Mouse (Mus musculus) G1E-ER4 (cell line): ENCODE results near the gene Gpatch3. TPM values are rescaled to one million over a fixed set of nuclear protein-coding genes. Genes with fewer than 3 reads are reported as not detected.

Experiments
- GATA1 ChIP-seq: IDR thresholded peaks from one replicate; pipeline ENCODE4 v1.8.0; 2012; ENCODE audit warnings: low read length, inconsistent platforms
- polyA plus RNA-seq: library from polyadenylated mRNA; stranded (reverse); fragments of >175 nt; gene quantifications from 2 replicates; pipeline ENCODE4 v1.2.3, GENCODE M21; 2012

The Gpatch3 gene
- polyA plus RNA-seq, 1 experiment, result 12.4 TPM

DNA sequence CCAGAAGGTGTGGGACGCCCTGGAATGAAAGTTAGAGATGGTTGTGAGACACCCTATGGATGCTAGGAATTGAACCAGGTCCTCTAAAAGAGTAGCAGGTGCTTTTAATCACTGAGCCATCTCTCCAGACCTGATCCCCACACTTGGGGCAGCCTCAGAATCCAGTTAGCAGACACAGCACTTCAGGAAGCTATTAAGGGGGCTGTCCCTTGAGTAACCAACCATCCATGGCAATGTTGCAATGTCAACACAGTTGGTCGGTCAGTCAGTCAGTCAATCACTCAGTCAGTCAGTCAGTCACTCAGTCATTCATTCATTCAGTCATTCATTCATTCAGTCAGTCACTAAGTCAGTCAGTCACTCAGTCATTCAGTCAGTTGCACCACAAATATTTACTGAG is 54.0 kb downstream of the Gpatch3 start:
- no peak for TF ChIP-seq GATA1

DNA sequence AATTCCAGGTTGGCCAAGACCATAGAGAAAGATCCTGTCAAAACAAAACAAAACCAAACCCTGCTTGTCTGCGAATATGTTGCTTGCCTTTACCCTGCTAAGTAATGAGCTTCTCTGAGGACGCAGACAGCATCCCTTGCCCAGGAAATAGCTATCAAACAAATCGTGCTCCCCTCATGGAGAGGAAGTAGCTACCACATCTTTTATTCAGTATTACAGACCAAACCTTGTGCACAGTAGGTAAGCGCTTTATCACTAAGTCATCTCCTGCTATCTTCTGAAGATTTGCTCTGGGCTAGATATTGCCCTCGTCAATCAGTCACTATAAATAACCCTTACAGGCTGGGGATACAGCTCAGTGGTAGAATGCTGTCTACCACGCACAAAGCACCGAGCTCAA is 54.6 kb downstream of the Gpatch3 start:
- TF ChIP-seq GATA1, result no peak

DNA sequence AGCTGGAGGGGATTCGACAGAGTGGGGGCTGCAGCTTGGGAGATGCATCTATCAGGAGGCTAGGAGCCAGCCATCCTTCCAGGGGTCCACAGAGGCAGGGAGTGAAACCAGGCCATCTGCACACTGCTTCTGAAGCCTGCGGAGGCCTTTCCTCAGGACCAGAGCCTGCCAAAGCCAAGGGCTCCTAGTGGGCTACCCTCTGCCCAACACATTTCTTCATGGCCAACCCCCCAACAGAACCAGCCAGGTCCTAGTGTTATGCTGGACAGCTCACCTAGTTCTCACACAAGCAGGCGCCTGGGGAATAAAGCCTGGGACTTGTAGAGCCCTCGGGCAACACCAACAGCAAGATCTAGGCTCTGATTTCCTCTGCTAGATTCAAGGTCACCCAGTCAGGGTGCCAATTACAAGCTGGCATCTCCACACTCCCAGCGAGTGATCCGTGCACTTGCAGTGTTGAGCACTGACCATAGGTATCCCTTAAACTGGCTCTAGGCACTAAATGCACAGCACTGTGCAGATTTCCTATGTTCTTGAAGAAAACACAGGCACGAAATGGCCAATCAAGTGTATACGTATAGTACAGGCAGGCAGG is 55.9 kb downstream of the Gpatch3 start:
- TF ChIP-seq GATA1, result no peak

DNA sequence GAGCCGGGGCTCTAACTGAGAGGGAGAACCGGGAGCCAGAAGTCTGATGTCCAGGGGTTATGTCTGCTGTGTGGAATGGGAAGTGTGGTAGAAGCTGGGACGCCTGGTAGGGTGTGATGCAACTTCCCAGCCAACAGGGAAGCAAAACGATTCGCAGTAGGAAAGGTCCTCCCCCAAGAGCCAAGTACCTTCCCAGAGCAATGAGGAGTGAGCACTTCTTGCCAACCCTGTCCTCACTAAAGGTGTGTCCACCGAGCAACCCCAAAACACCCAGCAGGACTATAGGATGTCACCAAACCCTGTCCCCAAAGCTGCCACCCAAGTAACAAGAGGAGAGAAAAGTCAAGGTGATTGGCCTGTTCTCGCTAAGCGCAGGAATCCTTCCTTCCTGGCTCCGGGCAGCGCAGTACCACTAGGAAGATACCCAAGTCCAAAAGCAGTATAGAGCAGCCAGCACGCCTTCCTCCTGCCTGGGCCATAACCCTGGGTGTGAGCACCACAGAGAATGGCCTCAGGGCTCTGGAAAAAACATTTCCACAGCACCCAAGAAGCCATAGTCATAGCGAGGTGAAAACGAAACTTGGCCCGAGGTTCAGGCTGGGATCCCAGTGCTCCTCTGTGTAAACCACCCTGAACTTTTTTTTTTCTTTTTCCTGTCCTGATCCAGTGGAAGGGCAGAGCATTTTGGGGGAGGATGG is 56.7 kb downstream of the Gpatch3 start:
- TF ChIP-seq GATA1, result no peak

DNA sequence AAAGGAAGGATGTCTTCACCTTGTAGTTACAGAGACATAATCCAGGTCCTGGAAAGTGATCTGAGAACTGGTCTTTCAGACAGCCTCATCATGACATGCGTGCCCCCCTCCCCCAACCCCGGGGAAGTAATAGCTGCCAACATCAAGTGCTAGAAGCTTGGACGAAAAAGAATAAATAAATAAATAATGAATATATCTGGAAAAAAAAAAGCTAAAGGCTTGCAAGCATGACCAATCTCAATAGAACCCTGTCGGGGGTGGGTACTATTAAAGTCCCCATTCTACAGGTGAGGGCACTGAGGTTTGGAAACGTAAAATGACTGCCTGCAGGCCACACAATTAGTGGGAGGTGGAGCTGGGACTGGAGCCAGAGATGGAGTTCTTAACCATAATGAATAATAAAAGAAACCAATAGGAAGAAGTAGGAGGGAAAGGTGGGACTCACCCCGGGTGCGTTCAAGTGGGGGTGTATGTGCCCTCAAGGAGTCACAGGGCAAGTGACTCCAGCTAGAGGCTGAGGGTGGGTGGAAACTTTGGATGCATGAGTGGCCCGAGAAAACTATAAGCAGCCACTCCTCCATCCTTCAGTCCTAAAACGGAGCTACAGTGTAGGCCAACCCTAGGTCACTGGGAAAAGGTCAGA is 57.3 kb downstream of the Gpatch3 start:
- no peak for TF ChIP-seq GATA1

DNA sequence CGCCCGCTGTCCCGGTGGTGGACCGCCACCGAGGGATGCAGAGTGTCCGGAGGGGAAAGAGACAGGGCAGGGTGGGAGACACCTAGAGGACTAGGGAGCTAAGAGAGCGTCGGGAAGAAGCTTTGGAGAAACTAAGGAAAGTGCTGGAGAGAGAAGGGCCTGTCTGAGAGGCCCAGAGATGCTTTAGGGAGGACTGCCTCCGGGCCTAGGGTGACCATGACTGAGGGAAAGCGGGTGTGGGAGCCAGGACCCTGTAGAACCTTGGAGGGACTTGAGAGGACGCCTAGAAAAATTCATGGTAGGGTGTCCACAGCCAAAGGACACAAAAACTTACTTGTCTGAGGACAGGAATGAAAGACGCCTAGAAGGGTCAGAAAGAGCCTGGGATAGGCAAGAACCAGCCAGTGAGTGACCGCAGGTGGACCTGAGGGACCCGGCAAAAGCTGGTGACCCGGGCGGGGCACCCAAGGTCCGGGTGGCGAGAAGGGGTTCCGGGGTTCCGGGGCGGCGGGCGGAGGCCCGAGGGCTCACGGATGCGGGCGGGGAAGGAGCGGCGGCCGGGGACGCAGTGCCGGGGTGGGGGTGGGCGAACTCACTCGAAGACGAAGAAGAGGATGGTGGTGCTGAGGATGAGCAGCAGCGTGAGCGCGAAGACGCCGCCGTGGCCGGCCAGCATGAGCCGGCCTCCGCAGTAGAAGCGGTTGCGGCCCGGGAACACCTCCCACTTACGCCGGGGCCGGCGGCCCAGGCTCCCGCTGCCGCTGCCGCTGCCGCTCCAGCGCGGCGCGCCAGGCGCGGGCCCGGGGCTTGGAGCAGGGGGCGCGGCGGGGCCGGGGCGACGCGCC is 58.2 kb downstream of the Gpatch3 start:
- no peak for TF ChIP-seq GATA1

DNA sequence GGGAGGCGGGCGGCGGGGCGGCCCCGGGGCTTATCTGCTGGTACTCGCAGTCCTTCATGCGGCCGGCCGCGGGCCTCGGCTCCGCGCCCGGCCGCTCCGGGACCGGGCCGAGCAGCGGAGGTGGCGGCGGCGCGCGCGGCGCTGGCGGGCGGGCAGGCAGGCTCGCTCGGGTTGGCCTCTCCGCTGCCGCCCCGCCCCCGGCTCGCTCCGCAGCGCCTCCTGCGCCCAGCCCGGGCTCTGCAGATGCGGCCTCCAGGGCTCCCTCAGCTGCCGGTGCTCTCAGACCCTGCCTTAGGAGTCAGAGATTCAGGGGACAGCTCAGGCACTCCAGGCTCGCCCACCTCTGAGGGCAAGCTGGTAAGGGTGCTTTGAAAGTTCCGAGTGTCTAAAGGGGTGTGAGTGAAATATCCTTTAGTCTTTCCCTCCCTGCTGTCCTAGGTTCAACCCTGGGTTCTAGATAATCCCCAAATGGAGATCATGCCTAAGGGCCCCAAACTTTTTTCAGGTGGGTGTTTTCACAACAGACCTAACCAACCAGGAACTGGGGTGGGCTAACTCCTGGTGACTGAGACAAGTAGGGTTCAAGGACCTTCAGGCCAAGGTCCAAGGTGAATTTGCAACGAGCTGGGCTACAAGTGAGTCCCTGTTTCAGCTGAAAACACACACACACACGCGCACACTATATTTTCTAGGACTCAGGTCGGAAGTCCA is 58.9 kb downstream of the Gpatch3 start:
- no peak for TF ChIP-seq GATA1

Other genes with a start within 250 kb of the Gpatch3 start
- 56.5 and 63.0 TPM in 2 replicates for gene Wdtc1, start 221.3 kb upstream of the Gpatch3 start, polyA plus RNA-seq
- 56.6 and 70.6 TPM in 2 replicates for gene Slc9a1, start 205.0 kb upstream of the Gpatch3 start, polyA plus RNA-seq
- gene Tent5b, start 94.6 kb upstream of the Gpatch3 start, polyA plus RNA-seq, result 0.03 TPM in 1 of 2 replicates, not detected in the other
- gene Trnp1, start 76.2 kb upstream of the Gpatch3 start, polyA plus RNA-seq, result not detected in 2 replicates
- not detected in 2 replicates for gene Kdf1, start 55.8 kb upstream of the Gpatch3 start, polyA plus RNA-seq
- gene Nudc, start 28.7 kb upstream of the Gpatch3 start, polyA plus RNA-seq, result 653 and 930 TPM in 2 replicates
- gene Nr0b2, start 21.4 kb upstream of the Gpatch3 start, polyA plus RNA-seq, result not detected in 2 replicates
- 57.7 and 66.6 TPM in 2 replicates for gene Gpn2, start 9.6 kb downstream of the Gpatch3 start, polyA plus RNA-seq
- 2.4 and 2.5 TPM in 2 replicates for gene Sfn, start 27.4 kb downstream of the Gpatch3 start, polyA plus RNA-seq
- gene Zdhhc18, start 75.4 kb downstream of the Gpatch3 start, polyA plus RNA-seq, result 16.8 and 17.2 TPM in 2 replicates
- gene Pigv, start 97.9 kb downstream of the Gpatch3 start, polyA plus RNA-seq, result 16.3 and 17.6 TPM in 2 replicates
- 109 and 180 TPM in 2 replicates for gene Arid1a, start 182.0 kb downstream of the Gpatch3 start, polyA plus RNA-seq